Mouse (Mus musculus) intestine, postnatal 0 days (tissue): ENCODE measurements around the gene Ube2l3. TPM values are rescaled to one million over a fixed set of nuclear protein-coding genes. Genes with fewer than 3 reads are reported as not detected.

ENCODE experiments used
- ATAC-seq: fragments of 200-750 bp; cut with Nextera tagmentation; 2 replicates; pipeline ENCODE4 v1.8.0; 2017; ENCODE audit warnings: mild to moderate bottlenecking, moderate TSS enrichment, moderate library complexity
- H3K27ac ChIP-seq: fragments of 300-500 bp; sonication (generic); 2 replicates; pipeline ENCODE4 v1.5.1; 2014; ENCODE audit warnings: mild to moderate bottlenecking, low read depth, low read length, moderate library complexity
- H3K27me3 ChIP-seq: fragments of 300-500 bp; sonication (generic); replicated peaks from 2 replicates; pipeline ENCODE4 v1.6.1; 2014; ENCODE audit warnings: low read length, mixed read lengths; ENCODE audit not compliant: control insufficient read depth, insufficient read depth
- H3K36me3 ChIP-seq: fragments of 300-500 bp; sonication (generic); 2 replicates; pipeline ENCODE4 v1.6.1; 2014; ENCODE audit warnings: mild to moderate bottlenecking, moderate library complexity; ENCODE audit not compliant: control insufficient read depth, insufficient read depth
- H3K4me1 ChIP-seq: fragments of 300-500 bp; sonication (generic); replicated peaks from 2 replicates; pipeline ENCODE4 v1.6.1; 2014; ENCODE audit warnings: antibody characterized with exemption, low read length, mixed read lengths; ENCODE audit not compliant: control insufficient read depth, insufficient read depth
- H3K4me2 ChIP-seq: fragments of 300-500 bp; sonication (generic); replicated peaks from 2 replicates; pipeline ENCODE4 v1.6.1; 2014; ENCODE audit warnings: low read depth, mild to moderate bottlenecking, moderate library complexity
- H3K4me3 ChIP-seq: fragments of 300-500 bp; sonication (generic); 2 replicates; pipeline ENCODE4 v1.5.1; 2014; ENCODE audit warnings: low read depth, low read length
- H3K9ac ChIP-seq: fragments of 300-500 bp; sonication (generic); 2 replicates; pipeline ENCODE4 v1.6.1; 2014; ENCODE audit warnings: mild to moderate bottlenecking, low read depth, low read length
- H3K9me3 ChIP-seq: fragments of 300-500 bp; sonication (generic); 2 replicates; pipeline ENCODE4 v1.6.1; 2016; ENCODE audit warnings: mixed run types; ENCODE audit not compliant: control insufficient read depth
- CTCF ChIP-seq: sonication (generic); IDR thresholded peaks from 2 replicates; pipeline ENCODE4 v1.5.1; 2016; ENCODE audit warnings: low read depth, mild to moderate bottlenecking, control low read depth, antibody characterized with exemption, moderate library complexity
- WGBS: fragments of 180-500 bp; shearing (Covaris S2); extraction: QIAGEN DNeasy Blood & Tissue Kit; methylation state at CpG from one replicate; pipeline ENCODE4 v1.1.7; 2014; 5-methylcytosine and 5-hydroxymethylcytosine counted together
- polyA plus RNA-seq: library from polyadenylated mRNA; unstranded; fragments of >200 nt; fragmentation: Nextera tagmentation; extraction: Ambion mirVana; gene quantifications from 2 replicates; pipeline ENCODE4 v1.2.1, GENCODE M21; 2015

Gene Ube2l3
- polyA plus RNA-seq, 1 experiment from 2014 or later: 319 TPM

- ATAC-seq: peak; percentile 48
- H3K9me3 ChIP-seq: no peaks in the 10 kb centered on the region
- H3K27me3 ChIP-seq: no peaks in the 10 kb centered on the region
- H3K4me1 ChIP-seq: 0 out of 2 replicates have a peak, but pooled peaks cover 4% of the 10 kb centered on the region
- H3K9ac ChIP-seq: no peak overlapping the region
- TF ChIP-seq CTCF: peak; percentile 68
- WGBS: 53% methylated on average over 2 of the region's 2 CpGs
- H3K27ac ChIP-seq: no peak overlapping the region
- H3K4me2 ChIP-seq: no peak overlapping the region
- H3K4me3 ChIP-seq: no peak overlapping the region
- no peaks in the 10 kb centered on the region for H3K36me3 ChIP-seq
Measured at GRCm38 (mm10) chr16:17201977-17202376, 472 bp downstream of the Ube2l3 start.

- Histone ChIP-seq H3K27me3 (no peaks in the 10 kb centered on the region), H3K9ac (peak overlapping the region; percentile 99), H3K27ac (peak overlapping the region; percentile 81), H3K4me2 (peak overlapping the region; percentile 74), H3K36me3 (no peaks in the 10 kb centered on the region), H3K9me3 (no peaks in the 10 kb centered on the region), H3K4me3 (peak overlapping the region; percentile 99), H3K4me1 (0 out of 2 replicates have a peak, but pooled peaks cover 4% of the 10 kb centered on the region)
- TF ChIP-seq CTCF: 0 out of 2 replicates have a peak, but pooled peaks have one; percentile 2
- ATAC-seq: peak; percentile 77
- under 1% methylated on average over 72 of the region's 72 CpGs for WGBS
Measured at GRCm38 (mm10) chr16:17200953-17201707, 1.3 kb downstream of the Ube2l3 start.

- 0 out of 2 replicates have a peak, but pooled peaks have one; percentile 3 for ATAC-seq
- H3K9me3 ChIP-seq: no peaks in the 10 kb centered on the region
- H3K4me3 ChIP-seq: peak overlapping the region; percentile 99
- 1% methylated on average over 24 of the region's 24 CpGs for WGBS
- peak overlapping the region; percentile 74 for H3K4me2 ChIP-seq
- peak overlapping the region; percentile 81 for H3K27ac ChIP-seq
- TF ChIP-seq CTCF: no peak
- H3K27me3 ChIP-seq: no peaks in the 10 kb centered on the region
- H3K36me3 ChIP-seq: no peaks in the 10 kb centered on the region
- peak overlapping the region; percentile 99 for H3K9ac ChIP-seq
- H3K4me1 ChIP-seq: 0 out of 2 replicates have a peak, but pooled peaks cover 4% of the 10 kb centered on the region
Measured at GRCm38 (mm10) chr16:17200121-17200952, 2.1 kb downstream of the Ube2l3 start.

- 88% methylated on average over 4 of the region's 4 CpGs for WGBS
- Histone ChIP-seq H3K36me3 (0 out of 2 replicates have a peak, but pooled peaks cover 4% of the 10 kb centered on the region), H3K27me3 (no peaks in the 10 kb centered on the region), H3K27ac (no peak overlapping the region), H3K4me2 (no peak overlapping the region), H3K4me1 (0 out of 2 replicates have a peak, but pooled peaks cover 6% of the 10 kb centered on the region), H3K9ac (no peak overlapping the region), H3K9me3 (no peaks in the 10 kb centered on the region), H3K4me3 (no peak overlapping the region)
- no peak for TF ChIP-seq CTCF
- no peak for ATAC-seq
Measured at GRCm38 (mm10) chr16:17193823-17194222, 8.6 kb downstream of the Ube2l3 start.

GRCm38 (mm10) chr16:17185475-17185874, 17.0 kb downstream of the Ube2l3 start:
- H3K4me3 ChIP-seq: no peak overlapping the region
- no peak overlapping the region for H3K27ac ChIP-seq
- H3K4me2 ChIP-seq: no peak overlapping the region
- no peaks in the 10 kb centered on the region for H3K27me3 ChIP-seq
- peaks cover 3% of the 10 kb centered on the region; the same call in 1 of the 2 replicates for H3K36me3 ChIP-seq
- H3K9ac ChIP-seq: no peak overlapping the region
- H3K4me1 ChIP-seq: 0 out of 2 replicates have a peak, but pooled peaks cover 2% of the 10 kb centered on the region
- ATAC-seq: no peak
- TF ChIP-seq CTCF: no peak
- H3K9me3 ChIP-seq: no peaks in the 10 kb centered on the region

- no peaks in the 10 kb centered on the region for H3K9me3 ChIP-seq
- no peak overlapping the region for H3K4me3 ChIP-seq
- 78% methylated on average over 3 of the region's 3 CpGs for WGBS
- no peak for ATAC-seq
- H3K27ac ChIP-seq: no peak overlapping the region
- no peak overlapping the region for H3K9ac ChIP-seq
- TF ChIP-seq CTCF: no peak
- peaks cover 3% of the 10 kb centered on the region; the same call in 1 of the 2 replicates for H3K36me3 ChIP-seq
- no peak overlapping the region for H3K4me2 ChIP-seq
- no peaks in the 10 kb centered on the region for H3K27me3 ChIP-seq
- no peaks in the 10 kb centered on the region for H3K4me1 ChIP-seq
Measured at GRCm38 (mm10) chr16:17183003-17183402, 19.4 kb downstream of the Ube2l3 start.
